Mouse (Mus musculus) forebrain, postnatal 0 days (tissue): ENCODE results near the gene Tchp. TPM values are rescaled to one million over a fixed set of nuclear protein-coding genes. Genes with fewer than 3 reads are reported as not detected.
A peak's percentile ranks its signal among the peaks of the same experiment; 100 is the strongest.

Source experiments
- ATAC-seq: fragments of 200-750 bp; cut with Nextera tagmentation; 2 replicates; pipeline ENCODE4 v1.8.0; 2017; ENCODE audit warnings: mild to moderate bottlenecking, moderate library complexity
- DNase-seq: peaks from one replicate; pipeline ENCODE4 v3.0.0-alpha.2; 2015
- H3K27ac ChIP-seq: fragments of 300-500 bp; sonication (generic); 2 replicates; pipeline ENCODE4 v1.5.1; 2014; ENCODE audit warnings: low read depth, mild to moderate bottlenecking, antibody characterized with exemption, low read length, moderate library complexity, mixed read lengths
- H3K27me3 ChIP-seq: fragments of 300-500 bp; sonication (generic); 2 replicates; pipeline ENCODE4 v1.6.1; 2014; ENCODE audit warnings: mild to moderate bottlenecking, low read length, mixed read lengths; ENCODE audit not compliant: insufficient read depth
- H3K36me3 ChIP-seq: fragments of 300-500 bp; sonication (generic); 2 replicates; pipeline ENCODE4 v1.6.1; 2014; ENCODE audit warnings: mild to moderate bottlenecking, moderate library complexity; ENCODE audit not compliant: insufficient read depth
- H3K4me1 ChIP-seq: fragments of 300-500 bp; sonication (generic); 2 replicates; pipeline ENCODE4 v1.6.1; 2014; ENCODE audit warnings: antibody characterized with exemption; ENCODE audit not compliant: insufficient read depth
- H3K4me2 ChIP-seq: fragments of 300-500 bp; sonication (generic); 2 replicates; pipeline ENCODE4 v1.6.1; 2014; ENCODE audit warnings: low read depth, mild to moderate bottlenecking, moderate library complexity
- H3K4me3 ChIP-seq: fragments of 300-500 bp; sonication (generic); 2 replicates; pipeline ENCODE4 v1.5.1; 2014; ENCODE audit warnings: low read depth, low read length, mixed read lengths
- H3K9ac ChIP-seq: fragments of 300-500 bp; sonication (generic); 2 replicates; pipeline ENCODE4 v1.6.1; 2014; ENCODE audit warnings: mild to moderate bottlenecking
- H3K9me3 ChIP-seq: fragments of 300-500 bp; sonication (generic); 2 replicates; pipeline ENCODE4 v1.6.1; 2016; ENCODE audit warnings: low read length
- CTCF ChIP-seq: sonication (generic); IDR thresholded peaks from 2 replicates; pipeline ENCODE4 v1.5.1; 2016; ENCODE audit warnings: antibody characterized with exemption, control low read depth, low read depth
- WGBS: fragments of 180-500 bp; shearing (Covaris S2); extraction: QIAGEN DNeasy Blood & Tissue Kit; methylation state at CpG from one replicate; pipeline ENCODE4 v1.1.7; 2014; 5-methylcytosine and 5-hydroxymethylcytosine counted together
- polyA plus RNA-seq: library from polyadenylated mRNA; unstranded; fragments of >200 nt; fragmentation: Nextera tagmentation; extraction: Ambion mirVana; gene quantifications from 2 replicates; pipeline ENCODE4 v1.2.1, GENCODE M21; 2015
- total RNA-seq: library from RNA; depleted of rRNA; stranded (reverse); fragments of >200 nt; gene quantifications from 2 replicates; pipeline ENCODE4 v1.2.3, GENCODE M21; 2014

The Tchp gene
- total and polyA plus RNA-seq, 2 experiments from 2014 or later = 11.8 to 14.4 TPM

DNA sequence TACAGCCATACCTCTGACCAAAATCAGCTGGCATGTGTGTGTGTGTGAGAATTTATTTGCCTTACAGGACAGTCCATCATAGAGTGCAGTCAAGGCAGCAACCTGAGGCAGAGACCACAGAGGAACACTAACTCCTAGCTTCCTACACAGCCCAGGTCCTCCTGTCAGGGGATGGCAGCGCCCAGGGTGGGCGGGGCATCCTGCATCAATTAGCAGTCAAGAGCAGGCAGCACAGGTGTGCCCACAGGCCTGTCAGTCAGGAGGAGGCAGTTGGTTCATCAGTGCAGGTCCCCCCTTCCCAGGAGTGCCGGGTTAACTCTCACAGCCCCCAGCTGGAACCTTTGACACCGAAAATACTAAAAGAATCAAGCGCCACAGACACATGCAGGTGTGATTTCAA, 38.5 kb upstream of the Tchp start:
- DNase-seq (no peak), ATAC-seq (no peak)
- no peaks in the 10 kb centered on the region for H3K4me1 ChIP-seq
- no peaks in the 10 kb centered on the region for H3K27me3 ChIP-seq
- H3K27ac ChIP-seq = no peak overlapping the region
- no peaks in the 10 kb centered on the region for H3K9me3 ChIP-seq
- TF ChIP-seq CTCF = no peak
- WGBS = 82% methylated on average over 5 of the region's 5 CpGs
- no peak overlapping the region for H3K9ac ChIP-seq
- H3K36me3 ChIP-seq = no peaks in the 10 kb centered on the region; the same call in 1 of the 2 replicates
- no peak overlapping the region for H3K4me3 ChIP-seq
- H3K4me2 ChIP-seq = no peak overlapping the region

DNA sequence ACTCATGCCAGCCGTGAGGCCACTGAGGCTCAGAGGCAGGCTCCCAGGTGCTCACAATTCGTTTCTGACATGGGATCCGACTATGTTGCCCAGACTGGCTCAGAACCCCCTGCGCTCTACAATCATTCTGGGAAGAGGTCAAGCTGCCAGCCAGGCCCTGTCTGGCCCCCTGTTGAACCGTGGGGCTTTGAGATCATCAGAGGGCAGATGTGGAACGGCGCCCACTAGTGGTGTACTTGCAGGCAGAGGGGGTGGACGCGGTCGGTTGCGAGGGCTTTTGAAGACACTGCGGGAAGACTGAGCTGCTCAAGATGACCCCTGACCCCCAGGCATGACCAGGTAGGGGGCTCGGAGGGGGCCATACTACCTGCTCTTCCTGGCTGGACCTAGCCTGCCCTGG, 34.4 kb upstream of the Tchp start:
- Histone ChIP-seq H3K4me2 (no peak overlapping the region), H3K27ac (no peak overlapping the region), H3K4me1 (no peaks in the 10 kb centered on the region), H3K4me3 (no peak overlapping the region), H3K9me3 (no peaks in the 10 kb centered on the region), H3K27me3 (no peaks in the 10 kb centered on the region), H3K36me3 (peaks cover 10% of the 10 kb centered on the region; the same call in 1 of the 2 replicates), H3K9ac (no peak overlapping the region)
- ATAC-seq (no peak), DNase-seq (no peak)
- 94% methylated on average over 13 of the region's 13 CpGs for WGBS
- 0 out of 2 replicates have a peak, but pooled peaks have one; percentile 7 for TF ChIP-seq CTCF

DNA sequence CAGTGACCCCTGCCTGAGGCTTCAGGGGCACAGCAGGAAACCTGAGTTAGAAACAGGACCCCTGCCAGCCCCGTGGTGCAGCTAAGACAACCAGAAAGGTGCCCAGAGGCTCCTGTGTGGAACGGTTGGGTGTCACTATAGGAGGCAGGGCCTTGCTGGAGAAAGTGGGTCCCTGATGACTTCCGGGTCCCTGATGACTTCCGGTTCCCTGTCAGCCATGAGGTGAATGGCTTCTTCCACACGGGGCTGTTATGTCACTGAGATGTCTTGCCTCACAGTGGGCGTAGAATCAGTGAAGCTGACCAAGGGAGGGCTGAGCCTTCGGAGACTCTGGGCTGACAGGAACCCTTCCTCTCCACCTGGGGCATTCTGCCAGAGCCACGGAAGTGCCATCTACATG, 33.0 kb upstream of the Tchp start:
- H3K9ac ChIP-seq = no peak overlapping the region
- DNase-seq (no peak), ATAC-seq (no peak)
- WGBS = 89% methylated on average over 8 of the region's 8 CpGs
- H3K4me2 ChIP-seq = no peak overlapping the region
- H3K4me3 ChIP-seq = no peak overlapping the region
- TF ChIP-seq CTCF = no peak
- H3K27me3 ChIP-seq = no peaks in the 10 kb centered on the region
- H3K27ac ChIP-seq = no peak overlapping the region
- no peaks in the 10 kb centered on the region for H3K9me3 ChIP-seq
- peaks cover 10% of the 10 kb centered on the region; the same call in 1 of the 2 replicates for H3K36me3 ChIP-seq
- H3K4me1 ChIP-seq = no peaks in the 10 kb centered on the region

DNA sequence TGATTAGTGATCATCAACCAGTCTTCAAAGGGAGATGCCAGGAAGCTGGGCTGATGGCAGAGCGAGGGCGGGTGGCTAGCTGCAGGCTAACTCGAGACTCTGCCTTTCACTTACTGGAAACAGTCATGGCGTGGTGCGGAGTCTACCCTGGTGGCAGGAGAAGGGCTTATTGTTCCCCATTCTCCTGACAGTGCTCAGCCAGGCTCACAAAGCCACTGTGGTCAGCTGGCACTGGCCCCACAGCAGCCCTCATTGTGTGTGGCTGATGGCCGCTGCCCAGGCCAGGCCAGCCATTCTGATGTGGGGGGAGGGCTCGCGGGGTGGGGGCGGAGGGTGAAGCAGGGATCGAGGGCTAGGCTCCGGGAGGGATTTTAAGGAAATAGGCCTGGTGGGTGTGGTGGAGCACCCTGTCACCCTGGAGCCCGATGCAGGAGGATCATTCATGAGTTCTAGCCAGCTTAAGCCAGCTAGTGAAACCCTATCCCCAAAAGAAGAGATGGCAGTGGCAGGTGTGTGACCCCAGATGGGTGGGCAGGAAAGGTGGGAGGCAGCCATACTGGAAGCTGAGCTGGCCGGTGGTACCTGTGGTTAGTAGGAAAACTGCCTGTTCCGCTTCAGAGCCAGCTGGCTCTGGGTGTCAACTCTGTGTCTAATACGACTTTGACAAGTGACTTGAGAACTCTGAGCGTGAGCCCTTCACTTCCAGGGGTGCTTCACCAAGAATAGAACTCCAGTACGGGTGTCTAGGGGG, 27.5 kb upstream of the Tchp start:
- H3K27ac ChIP-seq = no peak overlapping the region
- WGBS = 51% methylated on average over 17 of the region's 17 CpGs

DNA sequence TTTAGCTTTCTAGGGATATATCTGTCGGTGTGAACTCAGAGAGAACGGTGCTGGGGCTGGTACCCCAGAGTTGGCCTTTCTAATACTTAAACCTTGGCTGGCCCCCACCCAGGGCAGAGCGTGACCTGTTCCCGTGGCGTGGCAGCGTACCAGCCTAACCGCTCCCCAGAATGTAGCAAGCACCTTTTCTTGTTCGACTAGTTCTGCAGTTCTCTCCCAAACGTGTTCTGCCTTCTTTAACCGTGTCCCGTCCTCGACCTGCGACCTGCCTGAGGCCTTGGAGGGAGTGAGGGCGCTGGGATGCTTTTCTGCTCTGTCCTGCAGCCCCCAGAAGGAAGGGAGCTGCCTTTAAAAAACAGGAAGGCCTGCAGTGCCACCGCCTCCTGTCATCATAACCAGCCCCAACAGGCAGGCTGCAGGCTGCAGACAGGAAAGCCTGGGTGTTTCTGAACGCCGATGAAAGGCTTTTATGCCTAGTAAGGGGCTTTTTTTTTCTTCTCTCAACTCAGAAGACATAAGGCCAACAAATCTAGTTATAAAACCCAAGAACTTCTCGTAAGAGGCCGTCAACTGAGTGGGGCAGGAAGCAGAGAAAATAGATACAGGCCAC, 26.8 kb upstream of the Tchp start:
- Histone ChIP-seq H3K4me3 (no peak overlapping the region), H3K36me3 (peaks cover 10% of the 10 kb centered on the region; the same call in 1 of the 2 replicates), H3K27me3 (no peaks in the 10 kb centered on the region), H3K4me2 (no peak overlapping the region), H3K9me3 (no peaks in the 10 kb centered on the region), H3K4me1 (no peaks in the 10 kb centered on the region), H3K27ac (no peak overlapping the region), H3K9ac (no peak overlapping the region)
- no peak for DNase-seq
- TF ChIP-seq CTCF = no peak
- WGBS = 80% methylated on average over 19 of the region's 19 CpGs
- no peak for ATAC-seq

More for the DNA sequence above, 27.5 kb upstream of the Tchp start:
- no peaks in the 10 kb centered on the region for H3K27me3 ChIP-seq
- H3K9me3 ChIP-seq = no peaks in the 10 kb centered on the region
- H3K4me1 ChIP-seq = no peaks in the 10 kb centered on the region
- no peak overlapping the region for H3K9ac ChIP-seq
- no peak overlapping the region for H3K4me3 ChIP-seq
- DNase-seq (no peak), ATAC-seq (peak; percentile 47; the same call in 1 of the 2 replicates)
- no peak for TF ChIP-seq CTCF
- H3K4me2 ChIP-seq = no peak overlapping the region
- H3K36me3 ChIP-seq = peaks cover 10% of the 10 kb centered on the region; the same call in 1 of the 2 replicates

DNA sequence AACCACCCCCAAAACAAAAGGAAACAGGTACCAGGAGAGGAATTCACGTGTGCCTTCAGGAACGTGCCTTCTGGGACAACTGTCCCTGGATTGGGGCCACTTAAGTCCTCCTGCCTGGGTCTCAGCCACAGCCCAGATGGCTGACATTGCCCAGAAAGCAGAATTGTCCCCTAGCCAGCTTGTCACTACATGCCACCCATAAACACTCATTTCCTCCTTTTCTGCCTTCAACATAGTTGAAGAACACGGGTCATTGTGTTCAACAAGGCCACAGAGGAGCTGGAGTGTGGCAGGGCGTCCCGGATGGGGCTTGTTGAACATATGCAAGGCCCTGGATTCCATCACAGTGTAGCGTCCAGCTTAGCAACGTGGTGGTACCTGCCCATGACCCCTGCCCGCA, 25.8 kb upstream of the Tchp start:
- no peak for ATAC-seq
- no peak for DNase-seq
- no peaks in the 10 kb centered on the region for H3K27me3 ChIP-seq
- peaks cover 4% of the 10 kb centered on the region; the same call in 1 of the 2 replicates for H3K36me3 ChIP-seq
- no peak overlapping the region for H3K9ac ChIP-seq
- H3K27ac ChIP-seq = no peak overlapping the region
- no peaks in the 10 kb centered on the region for H3K4me1 ChIP-seq
- WGBS = 74% methylated on average over 8 of the region's 8 CpGs
- TF ChIP-seq CTCF = no peak
- H3K9me3 ChIP-seq = no peaks in the 10 kb centered on the region
- H3K4me2 ChIP-seq = no peak overlapping the region
- H3K4me3 ChIP-seq = no peak overlapping the region

DNA sequence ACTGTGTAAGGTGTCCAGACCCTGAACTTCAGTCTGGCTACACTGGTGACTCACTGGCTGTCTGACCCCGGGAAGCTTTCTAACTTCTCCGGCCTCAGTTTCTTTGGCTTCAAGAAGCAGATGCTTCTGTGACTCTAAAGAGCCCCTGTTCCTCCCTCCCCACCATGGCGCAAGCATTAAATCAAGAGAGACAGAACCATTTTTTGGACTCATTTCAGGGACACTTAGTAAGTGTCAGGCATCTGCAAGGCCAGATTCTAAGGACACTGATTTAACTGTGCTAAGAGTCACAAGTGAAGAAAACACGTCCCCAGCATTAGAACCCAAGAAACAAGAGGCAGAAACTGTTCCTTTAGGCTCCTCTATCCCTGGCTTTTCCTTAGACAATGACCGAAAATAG, 21.6 kb upstream of the Tchp start:
- no peaks in the 10 kb centered on the region for H3K9me3 ChIP-seq
- H3K9ac ChIP-seq = no peak overlapping the region
- WGBS = 92% methylated on average over 5 of the region's 5 CpGs
- DNase-seq = no peak
- H3K27ac ChIP-seq = no peak overlapping the region
- TF ChIP-seq CTCF = no peak
- no peaks in the 10 kb centered on the region for H3K4me1 ChIP-seq
- no peaks in the 10 kb centered on the region for H3K36me3 ChIP-seq
- ATAC-seq = no peak
- no peak overlapping the region for H3K4me3 ChIP-seq
- no peak overlapping the region for H3K4me2 ChIP-seq
- no peaks in the 10 kb centered on the region for H3K27me3 ChIP-seq
